In the genomic region with DNA sequence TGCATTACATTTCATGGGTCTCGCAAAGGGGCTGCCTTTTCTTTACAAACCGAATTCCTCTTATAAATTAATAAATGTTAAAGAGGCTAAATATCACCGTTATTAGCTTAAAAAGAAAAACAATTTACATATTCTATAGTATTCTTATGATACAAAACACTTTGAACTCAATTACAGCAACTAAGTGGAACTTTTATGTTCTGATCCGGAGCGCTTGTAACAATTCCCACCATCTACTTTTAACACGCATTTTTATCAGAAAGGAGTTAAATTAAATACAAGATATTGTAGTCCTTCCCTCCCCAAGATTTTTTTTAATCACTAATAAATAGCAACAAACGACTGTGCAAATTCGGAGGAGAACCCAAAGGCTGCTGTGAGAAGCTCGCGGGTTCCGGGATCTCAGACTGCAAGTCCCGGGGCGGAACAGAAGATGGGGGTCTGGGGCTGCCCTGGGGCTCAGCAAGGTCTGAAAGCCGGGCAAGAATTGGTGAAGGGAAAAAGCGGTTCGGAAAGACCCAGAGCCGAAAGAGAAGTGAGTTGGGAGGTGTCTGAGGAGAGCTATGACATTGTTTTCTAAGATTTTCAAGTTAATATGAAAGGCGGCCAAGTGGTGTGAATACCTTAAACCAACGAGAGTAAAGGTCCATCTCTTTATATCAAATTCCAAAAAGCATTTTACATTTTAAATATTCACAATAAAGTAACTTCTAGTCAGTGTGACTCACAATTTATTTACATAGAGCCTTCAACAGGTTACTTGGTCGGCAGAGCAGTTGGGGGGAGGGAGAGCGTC, we compare ENCODE assay signal across 15 mouse cellular contexts. TPM values are rescaled to one million over a fixed set of nuclear protein-coding genes. Genes with fewer than 3 reads are reported as not detected.
DNase-seq lines count a peak whose midpoint lies in the region; ATAC-seq lines count a peak whose summit lies in the region.
"Had no signal": no experiment of that assay in that cellular context is flagged by ENCODE, and none has a peak within 500 bp of the region (broad histone marks: within the 10 kb centered on the region; RNA-seq: fewer than 3 reads in every experiment).

No protein-coding gene starts in this region.

- H3K27me3 ChIP-seq in hindbrain, embryonic 16.5 days (replicated peaks; ENCODE audit: control insufficient read depth, insufficient read depth, low read length) = peaks cover 45% of the 10 kb centered on the region

- no peak overlapping the region for H3K4me3 ChIP-seq in hindbrain, embryonic 16.5 days (ENCODE audit: low read length)
- H3K4me3 ChIP-seq: layer of hippocampus, adult 2 months had no signal

- H3K4me1 ChIP-seq in hindbrain, embryonic 16.5 days (ENCODE audit: control insufficient read depth, insufficient read depth, low read depth, low read length) = peaks cover under 1% of the 10 kb centered on the region

- no peaks in the 10 kb centered on the region for H3K36me3 ChIP-seq in hindbrain, embryonic 16.5 days (ENCODE audit: control insufficient read depth, insufficient read depth, low read length)

- no peak for ATAC-seq in hindbrain, embryonic 16.5 days

- no peaks in the 10 kb centered on the region for H3K9me3 ChIP-seq in hindbrain, embryonic 16.5 days (ENCODE audit: control insufficient read depth, low read length)

- no peak overlapping the region for H3K9ac ChIP-seq in hindbrain, embryonic 16.5 days (ENCODE audit: low read depth, low read length)

- peak; percentile 22 for DNase-seq in kidney, postnatal 10 days
- no peak for DNase-seq in kidney, postnatal 14 days
- DNase-seq in embryo, embryonic 9.5 days (ENCODE audit: extremely low spot score) = peak; percentile 57
- peak; percentile 44 for DNase-seq in retina, postnatal 1 day
- DNase-seq in left cerebral cortex, adult 8-10 months (ENCODE audit: low spot score in 2 of 2) = no peak
- DNase-seq in frontal cortex, postnatal 14 days (ENCODE audit: low spot score in 2 of 2) = no peak
- DNase-seq: adrenal gland, adult 2 months; cerebellum, adult 11-12 months had no signal

- peak overlapping the region; percentile 32 for H3K4me2 ChIP-seq in hindbrain, embryonic 16.5 days (ENCODE audit: low read length)

- WGBS in hindbrain, embryonic 16.5 days = 6% methylated on average over 21 of the region's 21 CpGs

- no peak overlapping the region for H3K27ac ChIP-seq in hindbrain, embryonic 16.5 days (ENCODE audit: low read depth, low read length)
- H3K27ac ChIP-seq: layer of hippocampus, adult 2 months; macrophage had no signal

RNA-seq across cellular contexts. Expression of a gene that starts 6.4 kb away (rescaled TPM):
- 3.8 and 5.1 TPM in 2 replicates for polyA plus RNA-seq in hindbrain, embryonic 16.5 days (2015; fragmentation: Nextera tagmentation; extraction: Ambion mirVana)
- total RNA-seq in left cerebral cortex, adult 8-10 months (2022) = under 1 TPM in 3 of 4 experiments, not detected in 1; 0.11 to 0.33 (median 0.27) TPM
- total RNA-seq: adrenal gland, adult 2 months; gastrocnemius, adult 8-10 months; hematopoietic stem cell, adult 5-6 weeks; MEL had no signal
- polyA plus RNA-seq: adrenal gland, adult 2 months; macrophage; thymus, postnatal 0 days had no signal

Comparison
In these comparisons a context has a peak if more than half of its experiments do, and no peak if none do; other contexts are left out.
1. DNase-seq: peak in kidney, postnatal 10 days (single experiment), embryo, embryonic 9.5 days (single experiment) and retina, postnatal 1 day (single experiment); none in kidney, postnatal 14 days (single experiment), left cerebral cortex, adult 8-10 months (0 of 2) and frontal cortex, postnatal 14 days (0 of 2).